Mouse (Mus musculus) limb, embryonic 12.5 days (tissue): ENCODE measurements at regions not wholly inside any gene's neighbourhood (a gene's known extent, or its start where the extent isn't known, plus 50 kb on each side); places are given as distances from the start of the nearest gene placed in this dataset.
"Not testable (repeated sequence)": the region's sequence is repeated elsewhere in the genome, so short reads cannot be mapped to it uniquely, and the experiment has no call there.

Source experiments
- ATAC-seq: fragments of 200-750 bp; cut with Nextera tagmentation; 2 replicates; pipeline ENCODE4 v1.8.0; 2017; ENCODE audit warnings: low read depth, moderate TSS enrichment; ENCODE audit not compliant: insufficient number of reproducible peaks, insufficient read depth, low FRiP score, low TSS enrichment
- H3K27ac ChIP-seq: fragments of 300-500 bp; sonication (generic); 2 replicates; pipeline ENCODE4 v1.5.1; 2016; ENCODE audit warnings: mild to moderate bottlenecking, moderate library complexity
- H3K27me3 ChIP-seq: fragments of 300-500 bp; sonication (generic); 2 replicates; pipeline ENCODE4 v1.6.1; 2016; ENCODE audit warnings: mild to moderate bottlenecking, moderate library complexity
- H3K36me3 ChIP-seq: fragments of 300-500 bp; sonication (generic); 2 replicates; pipeline ENCODE4 v1.6.1; 2016; ENCODE audit warnings: mild to moderate bottlenecking, moderate library complexity
- H3K4me1 ChIP-seq: fragments of 300-500 bp; sonication (generic); replicated peaks from 2 replicates; pipeline ENCODE4 v1.6.1; 2016
- H3K4me2 ChIP-seq: fragments of 300-500 bp; sonication (generic); 2 replicates; pipeline ENCODE4 v1.6.1; 2016; ENCODE audit warnings: mild to moderate bottlenecking, moderate library complexity
- H3K4me3 ChIP-seq: fragments of 300-500 bp; sonication (generic); replicated peaks from 2 replicates; pipeline ENCODE4 v1.5.1; 2016; ENCODE audit warnings: mild to moderate bottlenecking
- H3K9ac ChIP-seq: fragments of 300-500 bp; sonication (generic); replicated peaks from 2 replicates; pipeline ENCODE4 v1.6.1; 2016; ENCODE audit warnings: mild to moderate bottlenecking, moderate library complexity
- H3K9me3 ChIP-seq: fragments of 300-500 bp; sonication (generic); 2 replicates; pipeline ENCODE4 v1.6.1; 2016; ENCODE audit warnings: mild to moderate bottlenecking, moderate library complexity
- WGBS: fragments of 180-500 bp; shearing (Covaris S2); methylation state at CpG from one replicate; pipeline ENCODE4 v1.1.7; 2016; 5-methylcytosine and 5-hydroxymethylcytosine counted together

DNA sequence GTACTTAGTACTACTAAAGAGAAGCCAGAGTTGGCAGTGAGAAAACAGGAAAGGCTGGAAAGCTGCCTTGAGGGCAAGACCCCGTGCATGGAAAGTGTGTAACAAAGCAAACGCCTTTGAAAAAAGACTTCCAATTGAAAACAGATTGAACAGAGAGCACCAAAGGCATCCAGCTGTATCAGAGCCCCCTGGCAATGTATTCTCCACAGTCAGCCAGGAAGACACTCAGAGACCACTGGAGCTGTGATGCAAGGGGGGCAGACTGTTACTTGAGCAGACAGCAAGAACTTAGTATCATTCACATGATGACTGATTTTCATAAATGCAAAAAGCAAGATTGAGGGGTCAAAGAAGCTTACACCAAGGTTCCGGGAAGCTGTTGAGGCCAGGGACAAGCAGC is 146.2 kb upstream of the Hes1 start:
- ATAC-seq, result no peak
- H3K9me3 ChIP-seq, result no peaks in the 10 kb centered on the region
- no peak overlapping the region for H3K9ac ChIP-seq
- H3K4me1 ChIP-seq, result peaks cover 3% of the 10 kb centered on the region; the same call in 1 of the 2 replicates
- 25% methylated on average over 3 of the region's 3 CpGs for WGBS
- 0 out of 2 replicates have a peak, but pooled peaks cover 3% of the 10 kb centered on the region for H3K27me3 ChIP-seq
- no peak overlapping the region for H3K4me2 ChIP-seq
- no peak overlapping the region for H3K4me3 ChIP-seq
- H3K36me3 ChIP-seq, result no peaks in the 10 kb centered on the region
- no peak overlapping the region for H3K27ac ChIP-seq

DNA sequence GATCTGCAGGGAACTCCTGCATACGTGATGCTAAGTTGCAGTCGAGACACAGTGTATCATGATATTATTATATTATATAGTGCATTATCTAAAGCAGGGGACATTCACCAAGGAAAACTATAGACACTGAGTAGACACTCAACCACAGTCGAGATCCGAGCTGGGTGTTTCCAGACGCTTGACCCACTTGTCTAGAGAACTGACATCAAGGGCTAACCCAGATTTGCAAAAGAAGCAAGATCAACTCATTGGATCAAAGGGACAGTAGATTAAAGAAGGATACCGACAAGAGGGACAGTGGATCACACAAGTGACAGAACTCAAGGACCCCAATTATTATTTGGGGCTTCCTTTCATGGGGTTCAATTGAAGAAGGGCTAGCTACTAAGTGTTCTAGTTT is 145.8 kb upstream of the Hes1 start:
- Histone ChIP-seq H3K4me1 (peaks cover 3% of the 10 kb centered on the region; the same call in 1 of the 2 replicates), H3K4me3 (no peak overlapping the region), H3K27me3 (0 out of 2 replicates have a peak, but pooled peaks cover 3% of the 10 kb centered on the region), H3K36me3 (no peaks in the 10 kb centered on the region), H3K9ac (no peak overlapping the region), H3K27ac (no peak overlapping the region), H3K4me2 (no peak overlapping the region), H3K9me3 (no peaks in the 10 kb centered on the region)
- WGBS, result 83% methylated on average over 6 of the region's 6 CpGs
- ATAC-seq, result no peak

DNA sequence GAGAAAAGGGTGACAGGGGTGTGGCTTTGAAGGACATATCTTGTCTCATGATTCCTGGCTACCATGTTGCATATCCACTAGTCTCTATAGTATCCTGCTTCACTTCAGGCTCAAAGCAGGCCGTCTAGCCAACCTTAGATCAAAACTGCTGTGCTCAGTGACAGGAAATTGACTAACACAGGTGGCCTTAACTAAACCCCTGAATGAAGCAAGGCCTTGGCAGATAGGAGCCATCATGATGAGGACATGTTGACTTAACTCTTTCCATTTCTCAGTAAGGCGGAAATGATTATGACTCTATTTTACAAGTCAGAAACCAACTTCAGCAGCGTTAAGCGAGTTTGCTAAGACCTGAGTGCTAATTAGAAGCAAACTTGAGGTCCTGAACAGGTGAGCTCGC is 143.2 kb upstream of the Hes1 start:
- no peaks in the 10 kb centered on the region for H3K36me3 ChIP-seq
- H3K27ac ChIP-seq, result no peak overlapping the region
- H3K9ac ChIP-seq, result no peak overlapping the region
- no peak overlapping the region for H3K4me3 ChIP-seq
- ATAC-seq, result no peak
- no peaks in the 10 kb centered on the region; the same call in 1 of the 2 replicates for H3K4me1 ChIP-seq
- H3K4me2 ChIP-seq, result no peak overlapping the region
- no peaks in the 10 kb centered on the region for H3K27me3 ChIP-seq
- peaks cover 4% of the 10 kb centered on the region; the same call in 1 of the 2 replicates for H3K9me3 ChIP-seq
- WGBS, result 61% methylated on average over 5 of the region's 5 CpGs

DNA sequence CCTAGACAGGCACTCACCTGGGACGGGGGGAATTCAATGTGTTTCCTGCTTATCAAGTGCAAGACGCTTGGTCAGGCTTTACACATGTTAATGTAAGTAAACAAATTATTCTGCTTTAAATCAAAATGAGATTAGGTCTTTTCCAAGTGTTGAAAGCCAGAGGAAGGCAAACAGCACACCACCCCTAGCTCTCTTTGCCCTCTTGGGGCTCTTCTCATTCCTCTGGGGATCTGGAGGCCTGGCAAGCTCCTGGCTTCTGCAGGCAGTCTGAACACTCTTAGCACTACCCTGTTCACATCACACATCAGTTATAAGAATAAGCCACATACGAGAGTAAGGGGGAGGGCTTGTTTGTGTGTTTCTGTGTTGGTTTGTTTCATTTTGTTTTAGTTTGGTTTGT is 142.8 kb upstream of the Hes1 start:
- WGBS, result 45% methylated on average over 3 of the region's 3 CpGs

DNA sequence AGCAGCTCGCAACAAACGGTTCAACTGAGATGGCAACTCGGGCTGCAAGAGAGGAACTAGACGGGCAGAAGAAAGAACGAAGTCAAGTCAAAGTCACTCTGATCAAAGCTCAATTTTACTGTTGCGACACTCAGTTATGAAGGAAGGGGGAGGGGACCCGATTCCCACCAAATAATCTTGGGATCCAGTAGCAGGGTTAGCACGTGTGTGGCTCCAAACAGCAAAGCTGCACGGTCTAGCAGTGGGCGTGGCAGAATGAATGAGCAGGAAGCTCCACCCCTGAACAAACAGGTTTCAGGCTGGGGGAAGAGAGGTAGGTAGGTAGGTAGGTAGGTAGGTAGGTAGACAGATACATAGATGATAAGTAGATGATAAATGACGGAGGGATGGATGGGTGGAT is 136.9 kb upstream of the Hes1 start:
- ATAC-seq, H3K4me3 ChIP-seq, H3K36me3 ChIP-seq, H3K9me3 ChIP-seq, H3K4me1 ChIP-seq, H3K4me2 ChIP-seq, H3K9ac ChIP-seq, H3K27me3 ChIP-seq, H3K27ac ChIP-seq: not testable (repeated sequence)
- WGBS, result 92% methylated on average over 11 of the region's 11 CpGs

More for the DNA sequence above, 142.8 kb upstream of the Hes1 start:
- Histone ChIP-seq H3K27me3 (no peaks in the 10 kb centered on the region), H3K9me3 (peaks cover 4% of the 10 kb centered on the region; the same call in 1 of the 2 replicates), H3K36me3 (no peaks in the 10 kb centered on the region), H3K9ac (no peak overlapping the region), H3K4me2 (no peak overlapping the region), H3K4me1 (no peaks in the 10 kb centered on the region; the same call in 1 of the 2 replicates), H3K27ac (no peak overlapping the region), H3K4me3 (no peak overlapping the region)
- no peak for ATAC-seq

DNA sequence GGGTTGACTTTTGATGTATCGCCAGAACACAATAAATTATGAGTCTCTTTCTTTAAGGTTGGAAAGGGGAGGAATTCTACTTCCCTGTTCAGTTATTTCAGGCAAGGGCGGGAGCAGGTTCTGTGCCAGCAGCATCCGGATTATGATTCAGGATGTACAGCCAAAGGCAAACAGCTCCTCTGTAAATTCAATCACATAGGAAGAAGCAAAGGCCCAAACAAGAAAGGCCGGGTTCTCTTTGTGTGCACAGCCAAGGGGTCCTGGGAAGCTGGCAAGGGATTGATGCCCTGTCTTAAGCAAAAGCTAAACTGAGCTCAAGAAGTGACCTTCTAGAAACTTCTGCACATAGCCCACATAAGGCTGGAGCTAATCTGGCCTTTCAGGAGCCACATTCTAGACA is 135.9 kb upstream of the Hes1 start:
- no peak for ATAC-seq
- H3K4me1 ChIP-seq, result peaks cover 8% of the 10 kb centered on the region
- 96% methylated on average over 4 of the region's 4 CpGs for WGBS
- no peak overlapping the region for H3K9ac ChIP-seq
- peaks cover 9% of the 10 kb centered on the region; the same call in 1 of the 2 replicates for H3K9me3 ChIP-seq
- H3K27me3 ChIP-seq, result no peaks in the 10 kb centered on the region
- no peaks in the 10 kb centered on the region for H3K36me3 ChIP-seq
- no peak overlapping the region for H3K4me2 ChIP-seq
- H3K27ac ChIP-seq, result no peak overlapping the region
- no peak overlapping the region for H3K4me3 ChIP-seq

DNA sequence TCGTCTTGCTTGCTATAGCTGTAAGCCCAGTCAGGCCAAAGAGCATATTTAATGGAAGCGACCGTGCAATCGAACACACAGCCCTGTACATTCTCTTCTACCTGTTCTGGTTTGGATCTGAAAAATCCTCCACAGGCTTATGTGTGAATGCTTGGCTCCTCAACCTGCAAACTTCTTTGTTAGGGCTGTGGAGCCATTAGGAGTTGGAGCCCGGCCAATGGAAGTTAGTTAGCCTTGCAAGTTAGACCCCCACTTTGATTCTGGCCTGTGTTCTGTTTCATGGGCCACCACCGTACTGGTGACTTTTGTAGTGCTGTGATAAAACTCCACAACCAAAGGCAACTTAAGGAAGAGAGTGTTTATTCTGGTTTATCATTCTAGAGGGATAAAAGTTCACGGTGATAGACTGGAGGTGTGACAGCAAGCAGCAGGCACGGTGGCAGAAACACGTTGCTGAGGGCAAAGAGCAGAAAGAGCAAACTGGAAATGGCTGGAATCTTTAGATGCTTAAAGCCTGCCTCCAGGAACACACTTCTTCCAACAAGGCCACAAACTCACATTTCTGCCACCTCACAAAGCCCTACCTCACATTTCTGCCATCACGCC is 132.3 kb upstream of the Hes1 start:
- Histone ChIP-seq H3K4me3 (no peak overlapping the region), H3K4me2 (no peak overlapping the region), H3K9ac (no peak overlapping the region), H3K27me3 (peaks cover 20% of the 10 kb centered on the region), H3K27ac (0 out of 2 replicates have a peak overlapping the region, but pooled peaks have one; percentile 12), H3K4me1 (peaks cover 8% of the 10 kb centered on the region), H3K36me3 (no peaks in the 10 kb centered on the region), H3K9me3 (peaks cover 4% of the 10 kb centered on the region; the same call in 1 of the 2 replicates)
- WGBS, result 77% methylated on average over 10 of the region's 10 CpGs
- ATAC-seq, result no peak

DNA sequence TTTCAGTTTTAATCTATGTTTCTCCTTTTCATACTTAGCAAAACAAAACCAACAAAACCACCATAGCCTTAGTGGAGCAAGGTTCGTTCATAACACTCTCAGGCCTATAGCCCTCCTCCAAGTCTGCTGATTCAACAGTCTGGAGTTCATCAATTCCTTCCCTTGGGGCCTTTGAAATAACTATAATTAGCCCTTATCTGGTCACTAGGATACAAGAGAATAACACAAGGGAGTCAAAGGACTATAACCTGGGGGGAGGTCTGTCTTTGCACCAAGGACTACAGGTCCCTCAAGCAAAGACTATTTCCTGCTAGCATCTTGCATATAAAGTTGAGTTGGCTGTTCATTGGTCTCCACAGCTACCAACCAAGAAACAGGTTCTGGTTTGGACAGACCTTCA is 129.5 kb upstream of the Hes1 start:
- 78% methylated on average over 1 of the region's 1 CpGs for WGBS
- no peak overlapping the region for H3K4me2 ChIP-seq
- H3K4me3 ChIP-seq, result no peak overlapping the region
- H3K4me1 ChIP-seq, result peaks cover 22% of the 10 kb centered on the region
- no peak overlapping the region for H3K9ac ChIP-seq
- no peak for ATAC-seq
- peaks cover 36% of the 10 kb centered on the region for H3K27me3 ChIP-seq
- H3K36me3 ChIP-seq, result no peaks in the 10 kb centered on the region
- no peak overlapping the region for H3K27ac ChIP-seq
- no peaks in the 10 kb centered on the region for H3K9me3 ChIP-seq

DNA sequence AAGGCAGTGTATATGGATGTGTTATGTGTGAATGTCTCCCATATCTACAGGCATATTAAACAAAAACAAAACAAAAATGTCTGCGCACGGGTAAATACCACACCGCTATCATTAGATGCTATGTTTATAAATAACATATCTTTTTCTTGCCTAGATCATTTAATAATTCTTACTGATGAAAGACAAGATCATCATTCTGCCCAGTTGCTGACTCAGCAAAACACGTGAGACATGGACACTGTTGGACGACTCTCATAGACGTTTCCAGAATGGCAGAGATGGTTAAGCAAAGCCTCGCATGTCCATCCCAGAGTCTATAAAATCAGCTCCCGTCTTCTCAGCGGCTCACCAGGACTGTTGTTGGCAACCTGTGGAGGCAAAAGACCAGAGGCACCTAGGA is 125.5 kb upstream of the Hes1 start:
- no peak overlapping the region for H3K27ac ChIP-seq
- H3K9ac ChIP-seq, result no peak overlapping the region
- no peaks in the 10 kb centered on the region for H3K9me3 ChIP-seq
- WGBS, result 87% methylated on average over 9 of the region's 9 CpGs
- peaks cover 33% of the 10 kb centered on the region for H3K4me1 ChIP-seq
- H3K4me2 ChIP-seq, result no peak overlapping the region
- no peaks in the 10 kb centered on the region for H3K36me3 ChIP-seq
- ATAC-seq, result no peak
- H3K27me3 ChIP-seq, result peaks cover 45% of the 10 kb centered on the region
- no peak overlapping the region for H3K4me3 ChIP-seq

DNA sequence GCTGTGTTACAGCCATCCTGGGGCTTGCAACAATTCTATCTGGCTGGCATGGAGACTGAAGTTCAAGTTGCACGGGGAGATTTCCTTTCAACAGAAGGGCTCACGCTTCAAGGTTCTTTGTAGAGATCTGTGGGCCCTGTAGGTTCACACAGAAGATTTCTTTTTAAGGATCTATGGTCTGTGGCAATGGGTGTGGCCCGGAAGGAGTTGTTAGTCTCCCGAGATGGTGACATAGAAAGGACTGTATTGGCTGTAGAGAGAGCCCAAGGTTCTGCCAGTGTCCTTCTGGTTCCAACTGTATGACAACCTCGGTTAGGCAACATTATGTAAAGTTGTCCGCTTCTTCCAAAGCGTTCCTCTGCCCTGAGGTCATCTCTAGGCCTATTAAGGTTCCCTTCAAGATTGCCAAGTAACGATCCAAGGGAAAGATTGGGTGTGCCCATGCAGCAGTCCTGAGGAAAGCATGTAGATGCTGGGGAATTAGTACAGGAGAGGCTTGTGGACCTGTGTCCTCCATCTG is 124.8 kb upstream of the Hes1 start:
- Histone ChIP-seq H3K9ac (no peak overlapping the region), H3K36me3 (no peaks in the 10 kb centered on the region), H3K4me3 (no peak overlapping the region), H3K27ac (0 out of 2 replicates have a peak overlapping the region, but pooled peaks have one; percentile 41), H3K4me2 (no peak overlapping the region; the same call in 1 of the 2 replicates), H3K27me3 (peaks cover 44% of the 10 kb centered on the region), H3K9me3 (no peaks in the 10 kb centered on the region), H3K4me1 (peaks cover 37% of the 10 kb centered on the region)
- no peak for ATAC-seq
- 69% methylated on average over 8 of the region's 8 CpGs for WGBS

DNA sequence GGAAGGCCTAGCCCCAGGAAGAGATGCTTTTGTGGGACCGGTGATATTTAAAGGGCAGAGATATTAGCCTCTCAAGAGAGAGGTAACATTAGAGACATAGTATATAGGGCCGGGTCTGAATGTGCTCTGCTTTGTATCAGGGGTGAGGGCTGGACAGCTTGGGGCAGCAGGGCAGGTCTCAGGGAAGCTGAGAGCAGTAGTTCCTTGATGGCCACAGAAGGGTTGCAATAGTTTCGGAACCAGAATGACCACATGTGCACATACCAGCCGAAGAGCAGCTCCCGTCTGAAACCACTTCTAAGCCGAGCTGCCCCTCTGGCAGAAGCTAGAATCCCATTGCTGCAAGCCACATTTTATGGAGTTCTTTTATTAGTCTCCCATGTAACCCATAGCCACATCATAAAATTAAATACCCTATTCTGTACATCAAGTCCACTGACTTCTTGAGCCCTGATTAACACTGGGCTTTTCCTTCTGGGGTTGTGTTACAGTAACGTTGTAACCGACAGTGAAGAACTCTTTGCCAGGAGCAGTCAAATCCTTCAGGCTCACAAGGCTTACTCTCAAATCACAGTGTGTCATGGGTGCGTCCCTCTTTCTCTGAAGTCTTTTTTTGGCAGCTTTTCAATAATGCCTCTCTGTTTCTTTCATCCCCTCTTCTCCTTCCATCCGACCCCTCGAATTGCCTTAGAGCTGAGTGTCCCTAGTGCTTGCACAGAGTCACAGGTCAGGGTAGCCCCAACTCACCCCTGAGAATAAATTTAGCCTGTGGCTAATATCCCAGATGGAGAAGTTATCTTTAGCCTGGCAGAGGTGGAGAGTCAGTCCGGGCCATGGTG is 124.1 kb upstream of the Hes1 start:
- Histone ChIP-seq H3K4me1 (peaks cover 43% of the 10 kb centered on the region), H3K4me2 (peak overlapping the region; percentile 39), H3K4me3 (no peak overlapping the region), H3K9me3 (no peaks in the 10 kb centered on the region), H3K9ac (no peak overlapping the region), H3K27me3 (peaks cover 42% of the 10 kb centered on the region), H3K36me3 (no peaks in the 10 kb centered on the region), H3K27ac (peak overlapping the region; percentile 41; the same call in 1 of the 2 replicates)
- peak; percentile 70 for ATAC-seq
- WGBS, result 21% methylated on average over 12 of the region's 12 CpGs
